Mouse (Mus musculus) heart, adult 2 months (tissue): ENCODE measurements around the gene Rai1.

Source experiments
- CTCF ChIP-seq: fragments of 200-600 bp; IDR thresholded peaks from 2 replicates; pipeline ENCODE4 v1.8.1; 2022; ENCODE audit warnings: antibody characterized with exemption, mild to moderate bottlenecking, moderate library complexity
- EP300 ChIP-seq: fragments of 200-500 bp; IDR thresholded peaks from 2 replicates; pipeline ENCODE4 v1.6.1; 2011; ENCODE audit warnings: low read depth, low read length, control low read depth; ENCODE audit not compliant: insufficient read depth
- POLR2A ChIP-seq: fragments of 200-500 bp; IDR thresholded peaks from 2 replicates; pipeline ENCODE4 v1.6.1; 2011; ENCODE audit warnings: mild to moderate bottlenecking, low read depth, low read length, control low read depth; ENCODE audit not compliant: insufficient read depth

DNA sequence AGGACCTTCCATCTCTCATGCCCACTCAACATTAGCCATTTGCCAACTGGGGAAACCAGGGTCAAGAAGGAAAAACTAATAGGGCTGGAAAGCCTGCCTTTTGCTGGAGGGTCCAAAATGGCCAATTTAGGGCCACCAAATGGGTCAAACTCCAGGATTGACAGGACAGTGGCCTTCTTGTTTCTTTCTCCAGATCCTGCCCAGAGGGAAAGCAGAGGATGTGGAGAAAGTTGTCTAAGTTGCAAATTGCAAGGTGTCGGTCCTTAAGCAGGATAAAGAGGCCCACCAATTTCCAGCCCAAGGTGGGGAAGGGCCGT lies 105.1 kb downstream of the Rai1 start:
- TF ChIP-seq POLR2A (no peak), CTCF (no peak), EP300 (no peak)
